Mouse (Mus musculus) forebrain, embryonic 15.5 days (tissue): ENCODE measurements at regions not wholly inside any gene's neighbourhood (a gene's known extent, or its start where the extent isn't known, plus 50 kb on each side); places are given as distances from the start of the nearest gene placed in this dataset.
A peak's percentile ranks its signal among the peaks of the same experiment; 100 is the strongest.
"Not testable (repeated sequence)": the region's sequence is repeated elsewhere in the genome, so short reads cannot be mapped to it uniquely, and the experiment has no call there.

Experiments used
- ATAC-seq: fragments of 200-750 bp; cut with Nextera tagmentation; replicated peaks from 2 replicates; pipeline ENCODE4 v1.8.0; 2017; ENCODE audit warnings: mild to moderate bottlenecking, moderate TSS enrichment, moderate library complexity
- H3K27ac ChIP-seq: fragments of 300-500 bp; sonication (generic); replicated peaks from 2 replicates; pipeline ENCODE4 v1.5.1; 2015; ENCODE audit warnings: mild to moderate bottlenecking, inconsistent platforms
- H3K27me3 ChIP-seq: fragments of 300-500 bp; sonication (generic); 2 replicates; pipeline ENCODE4 v1.6.1; 2015; ENCODE audit warnings: inconsistent platforms
- H3K36me3 ChIP-seq: fragments of 300-500 bp; sonication (generic); 2 replicates; pipeline ENCODE4 v1.6.1; 2015; ENCODE audit warnings: mild to moderate bottlenecking, inconsistent platforms
- H3K4me1 ChIP-seq: fragments of 300-500 bp; sonication (generic); 2 replicates; pipeline ENCODE4 v1.6.1; 2015; ENCODE audit warnings: inconsistent platforms
- H3K4me2 ChIP-seq: fragments of 300-500 bp; sonication (generic); replicated peaks from 2 replicates; pipeline ENCODE4 v1.6.1; 2015; ENCODE audit warnings: mild to moderate bottlenecking, inconsistent platforms
- H3K4me3 ChIP-seq: fragments of 300-500 bp; sonication (generic); 2 replicates; pipeline ENCODE4 v1.5.1; 2015; ENCODE audit warnings: mild to moderate bottlenecking, inconsistent platforms
- H3K9ac ChIP-seq: fragments of 300-500 bp; sonication (generic); replicated peaks from 2 replicates; pipeline ENCODE4 v1.6.1; 2015; ENCODE audit warnings: mild to moderate bottlenecking, inconsistent platforms
- H3K9me3 ChIP-seq: fragments of 300-500 bp; sonication (generic); 2 replicates; pipeline ENCODE4 v1.6.1; 2016; ENCODE audit warnings: inconsistent platforms
- WGBS: fragments of 180-500 bp; shearing (Covaris S2); methylation state at CpG from one replicate; pipeline ENCODE4 v1.1.7; 2015; ENCODE audit warnings: mixed read lengths; 5-methylcytosine and 5-hydroxymethylcytosine counted together

DNA sequence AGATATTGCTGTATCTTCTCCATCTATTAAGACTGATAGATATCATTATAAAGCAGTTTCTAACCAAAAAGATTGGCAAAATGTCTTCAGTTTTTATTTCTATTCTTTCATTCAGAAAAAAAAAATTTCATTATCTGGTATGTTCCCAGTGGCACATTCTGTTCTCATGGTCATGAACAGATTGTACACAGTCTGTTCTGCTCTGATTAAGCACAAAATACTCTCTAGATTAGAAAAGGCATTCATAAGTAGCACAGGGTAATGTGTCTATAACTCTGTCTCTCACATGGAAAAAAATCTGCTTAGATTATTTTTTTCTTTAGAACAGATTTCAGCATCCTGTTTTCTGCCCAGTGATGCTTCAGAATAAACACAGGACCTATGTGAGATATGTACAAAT, 306.3 kb upstream of the Gm21830 start:
- no peaks in the 10 kb centered on the region for H3K9me3 ChIP-seq
- H3K4me2 ChIP-seq: no peak overlapping the region
- ATAC-seq: peak; percentile 88
- no peaks in the 10 kb centered on the region for H3K4me1 ChIP-seq
- H3K9ac ChIP-seq: no peak overlapping the region
- H3K27me3 ChIP-seq: no peaks in the 10 kb centered on the region
- H3K4me3 ChIP-seq: no peak overlapping the region
- H3K27ac ChIP-seq: no peak overlapping the region
- no peaks in the 10 kb centered on the region for H3K36me3 ChIP-seq

DNA sequence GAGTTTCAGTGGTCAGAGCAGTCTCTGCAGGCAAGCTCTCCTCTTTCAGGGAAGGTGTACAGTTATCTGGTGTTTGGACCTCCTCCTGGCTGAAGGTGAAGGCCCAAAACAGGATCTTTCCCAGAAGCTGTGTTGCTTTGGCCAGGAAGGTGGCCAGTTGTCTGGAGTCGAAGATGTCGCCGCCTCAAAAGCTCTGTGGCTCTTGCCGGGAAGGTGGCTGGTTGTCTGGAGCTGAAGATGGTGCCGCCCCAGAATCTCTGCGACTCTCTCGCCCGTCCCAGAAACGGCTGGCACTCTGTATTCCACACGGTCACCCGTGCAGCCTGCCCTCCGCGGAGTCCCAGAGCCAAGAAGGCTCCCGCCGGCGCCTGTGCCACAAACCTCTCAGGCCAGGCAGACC, 304.7 kb upstream of the Scn7a start:
- ATAC-seq, H3K4me3 ChIP-seq: not testable (repeated sequence)

DNA sequence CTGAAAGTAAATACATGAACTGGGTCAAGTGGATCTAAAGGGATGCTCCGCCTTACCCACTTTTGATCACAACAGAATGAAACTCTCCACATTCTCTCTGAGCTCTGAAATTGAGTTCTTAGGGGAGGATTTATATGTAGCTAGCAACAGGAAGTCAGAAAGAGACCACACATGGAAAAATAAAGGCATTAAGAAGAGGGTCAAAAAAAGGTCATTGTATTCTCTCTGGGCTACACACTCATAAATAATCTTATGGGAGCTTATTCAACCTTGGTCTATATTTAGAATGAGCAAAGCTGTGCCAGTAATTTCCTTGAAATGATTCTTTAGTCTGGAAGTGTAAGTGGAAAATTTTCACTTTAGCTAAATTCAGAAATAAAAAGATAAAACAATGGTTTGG, 284.2 kb upstream of the Scn7a start:
- H3K27ac ChIP-seq: no peak overlapping the region
- no peaks in the 10 kb centered on the region for H3K9me3 ChIP-seq
- no peaks in the 10 kb centered on the region for H3K36me3 ChIP-seq
- no peaks in the 10 kb centered on the region for H3K4me1 ChIP-seq
- H3K4me3 ChIP-seq: no peak overlapping the region
- H3K9ac ChIP-seq: no peak overlapping the region
- H3K27me3 ChIP-seq: no peaks in the 10 kb centered on the region
- no peak overlapping the region for H3K4me2 ChIP-seq
- ATAC-seq: no peak
- 79% methylated on average over 1 of the region's 1 CpGs for WGBS

More for the DNA sequence above, 304.7 kb upstream of the Scn7a start:
- not testable (repeated sequence) for H3K9me3 ChIP-seq, H3K4me1 ChIP-seq, H3K36me3 ChIP-seq, H3K4me2 ChIP-seq, H3K9ac ChIP-seq, H3K27me3 ChIP-seq, H3K27ac ChIP-seq
- 100% methylated on average over 4 of the region's 16 CpGs for WGBS
